Mouse (Mus musculus): ENCODE measurements around the gene Senp3.

The Senp3 gene

GRCm38 (mm10) chr11:69679144-69679543 is 2.7 kb downstream of the Senp3 start:
- no peak for DNase-seq

GRCm38 (mm10) chr11:69672211-69672706 is 9.6 kb downstream of the Senp3 start, which contains the start of gene Eif4a1:
Gene Eif4a1, minus strand, starts transcription at chr11:69672423.
- peak; percentile 100 for DNase-seq

- DNase-seq = no peak
Observed at GRCm38 (mm10) chr11:69671726-69672124, 10.2 kb downstream of the Senp3 start.

GRCm38 (mm10) chr11:69670786-69671725 is 10.8 kb downstream of the Senp3 start:
- peak; percentile 95 for DNase-seq

GRCm38 (mm10) chr11:69666665-69667005 is 15.2 kb downstream of the Senp3 start:
- DNase-seq = no peak

GRCm38 (mm10) chr11:69665961-69666664 is 15.8 kb downstream of the Senp3 start, which contains the start of gene Cd68:
Gene Cd68, minus strand, starts transcription at chr11:69666153.
- DNase-seq = no peak

GRCm38 (mm10) chr11:69665457-69665960 is 16.4 kb downstream of the Senp3 start:
- DNase-seq = no peak

GRCm38 (mm10) chr11:69664841-69665240 is 17.0 kb downstream of the Senp3 start:
- no peak for DNase-seq

GRCm38 (mm10) chr11:69663795-69664194 is 18.1 kb downstream of the Senp3 start:
- no peak for DNase-seq

GRCm38 (mm10) chr11:69662967-69663671 is 18.8 kb downstream of the Senp3 start:
- no peak for DNase-seq

- peak; percentile 96 for DNase-seq
Observed at GRCm38 (mm10) chr11:69662213-69662966, 19.5 kb downstream of the Senp3 start, which contains the start of gene Mpdu1. Gene Mpdu1, minus strand, starts transcription at chr11:69662642.

- peak; percentile 60 for DNase-seq
Observed at GRCm38 (mm10) chr11:69661221-69661881, 20.5 kb downstream of the Senp3 start.

- no peak for DNase-seq
Observed at GRCm38 (mm10) chr11:69657462-69657881, 24.4 kb downstream of the Senp3 start.

GRCm38 (mm10) chr11:69656617-69657461 is 25.0 kb downstream of the Senp3 start:
- peak; percentile 53 for DNase-seq

GRCm38 (mm10) chr11:69656065-69656455 is 25.8 kb downstream of the Senp3 start:
- no peak for DNase-seq

- DNase-seq = peak; percentile 68
Observed at GRCm38 (mm10) chr11:69655264-69656064, 26.4 kb downstream of the Senp3 start, which contains the start of gene Sox15. Gene Sox15, plus strand, starts transcription at chr11:69655314.

- DNase-seq = no peak
Observed at GRCm38 (mm10) chr11:69654760-69655159, 27.1 kb downstream of the Senp3 start.

GRCm38 (mm10) chr11:69653399-69653798 is 28.5 kb downstream of the Senp3 start:
- DNase-seq = no peak

GRCm38 (mm10) chr11:69645860-69646259 is 36.0 kb downstream of the Senp3 start:
- DNase-seq = no peak

Data from kidney, adult 9 months (tissue).